Mouse (Mus musculus) cerebellum, postnatal 36 days (tissue): ENCODE data around the gene Glipr2.
A peak's percentile ranks its signal among the peaks of the same experiment; 100 is the strongest.

Experiments used
- DNase-seq, 2 experiments: peaks; one replicate each; pipeline ENCODE4 v3.0.0; 2021 to 2022; ENCODE audit warnings: mixed read lengths in 2 of 2

Glipr2 gene

GRCm38 (mm10) chr4:44004623-44005409 lies 47.6 kb downstream of the Glipr2 start:
- DNase-seq: no peak

- DNase-seq: no peak
These were observed 53.0 kb downstream of the Glipr2 start for GRCm38 (mm10) chr4:44010176-44010575.

- no peak for DNase-seq
These were observed 53.7 kb downstream of the Glipr2 start for GRCm38 (mm10) chr4:44010893-44011292.

- DNase-seq: no peak
These were observed 54.6 kb downstream of the Glipr2 start for GRCm38 (mm10) chr4:44011799-44012198.

- DNase-seq: peak; percentile 91 to 92
These were observed 55.5 kb downstream of the Glipr2 start for GRCm38 (mm10) chr4:44012376-44013367.

- no peak for DNase-seq
These were observed 56.3 kb downstream of the Glipr2 start for GRCm38 (mm10) chr4:44013391-44014070.

- DNase-seq: no peak
These were observed 58.9 kb downstream of the Glipr2 start for GRCm38 (mm10) chr4:44016071-44016470.

GRCm38 (mm10) chr4:44016791-44017190 lies 59.6 kb downstream of the Glipr2 start:
- no peak for DNase-seq

GRCm38 (mm10) chr4:44022323-44022722 lies 65.1 kb downstream of the Glipr2 start:
- DNase-seq: no peak

- no peak for DNase-seq
These were observed 65.6 kb downstream of the Glipr2 start for GRCm38 (mm10) chr4:44022766-44023165.

- DNase-seq: no peak
These were observed 66.5 kb downstream of the Glipr2 start for GRCm38 (mm10) chr4:44023681-44024080.

GRCm38 (mm10) chr4:44024241-44024640 lies 67.0 kb downstream of the Glipr2 start:
- no peak for DNase-seq

- DNase-seq: no peak
These were observed 68.4 kb downstream of the Glipr2 start for GRCm38 (mm10) chr4:44025570-44025969.
